Mouse (Mus musculus) CH12.LX (cell line): ENCODE data around the gene Laptm4a. TPM values are rescaled to one million over a fixed set of nuclear protein-coding genes. Genes with fewer than 3 reads are reported as not detected.

Source experiments
- DNase-seq: peaks from one replicate; pipeline ENCODE4 v3.0.0-alpha.2; 2013; ENCODE audit errors: extremely low read depth
- H3K27ac ChIP-seq: 2 replicates; pipeline ENCODE4 v1.5.1; 2012; ENCODE audit warnings: low read depth, mild to moderate bottlenecking, control low read depth, moderate library complexity; ENCODE audit not compliant: insufficient read depth
- H3K27me3 ChIP-seq: replicated peaks from 2 replicates; pipeline ENCODE3; 2012; ENCODE audit warnings: inconsistent platforms
- H3K36me3 ChIP-seq, 2 experiments: replicated peaks in 1 of 2; 2 replicates each; pipeline versions ENCODE3 to v1.6.1; 2012; ENCODE audit warnings: inconsistent platforms in 1 of 2, low read length in 1 of 2, mild to moderate bottlenecking in 1 of 2, mixed read lengths in 1 of 2, moderate library complexity in 1 of 2; ENCODE audit not compliant: control insufficient read depth in 1 of 2, insufficient read depth in 1 of 2
- H3K4me1 ChIP-seq, 2 experiments: 2 replicates each; pipeline ENCODE4 v1.6.1; 2012; ENCODE audit warnings: inconsistent platforms in 1 of 2, moderate library complexity in 1 of 2; ENCODE audit not compliant: insufficient read depth in 2 of 2, control insufficient read depth in 1 of 2
- H3K4me2 ChIP-seq: 2 replicates; pipeline ENCODE4 v1.6.1; 2012; ENCODE audit warnings: low read depth, mild to moderate bottlenecking, control low read depth; ENCODE audit not compliant: poor library complexity, insufficient read depth, severe bottlenecking
- H3K4me3 ChIP-seq, 3 experiments: fragments of 150-350 bp in 1 of 3; sonication (generic) in 1 of 3; replicated peaks in 1 of 3; 2 replicates each; pipeline versions ENCODE3 to v1.5.1; 2011 to 2012; ENCODE audit warnings: low read depth in 2 of 3, low read length in 2 of 3, mild to moderate bottlenecking in 2 of 3, moderate library complexity in 2 of 3, control low read depth in 1 of 3, improper control_type of control experiment in 1 of 3, inconsistent platforms in 1 of 3, mixed read lengths in 1 of 3; ENCODE audit not compliant: poor library complexity in 1 of 3
- H3K79me2 ChIP-seq: replicated peaks from 2 replicates; pipeline ENCODE4 v1.6.1; 2012; ENCODE audit warnings: mild to moderate bottlenecking, moderate library complexity; ENCODE audit not compliant: control insufficient read depth, poor library complexity, insufficient read depth, severe bottlenecking; ENCODE audit errors: extremely low read depth
- H3K9ac ChIP-seq: 2 replicates; pipeline ENCODE4 v1.6.1; 2012; ENCODE audit warnings: low read depth, mild to moderate bottlenecking, control low read depth, moderate library complexity; ENCODE audit not compliant: insufficient read depth
- H3K9me3 ChIP-seq: replicated peaks from 2 replicates; pipeline ENCODE3; 2012; ENCODE audit warnings: low read length, inconsistent platforms, mixed read lengths
- CHD1 ChIP-seq: IDR thresholded peaks from 2 replicates; pipeline ENCODE4 v1.6.1; 2012; ENCODE audit warnings: low read depth, low read length, improper control_type of control experiment, inconsistent platforms
- E2F4 ChIP-seq: IDR thresholded peaks from 2 replicates; pipeline ENCODE4 v1.6.1; 2011; ENCODE audit warnings: low read depth, low read length, improper control_type of control experiment; ENCODE audit not compliant: insufficient replicate concordance
- EP300 ChIP-seq: IDR thresholded peaks from 2 replicates; pipeline ENCODE4 v1.6.1; 2011; ENCODE audit warnings: low read length, improper control_type of control experiment
- ETS1 ChIP-seq: conservative IDR thresholded peaks from 2 replicates; pipeline ENCODE4 v1.6.1; 2012; ENCODE audit warnings: low read depth, mild to moderate bottlenecking, inconsistent platforms, low read length, improper control_type of control experiment, moderate library complexity
- IRF4 ChIP-seq: IDR thresholded peaks from 2 replicates; pipeline ENCODE4 v1.6.1; 2014; ENCODE audit warnings: low read depth, mild to moderate bottlenecking, inconsistent platforms, low read length, improper control_type of control experiment
- JUN ChIP-seq: IDR thresholded peaks from 2 replicates; pipeline ENCODE4 v1.6.1; 2011; ENCODE audit warnings: low read depth, mild to moderate bottlenecking, low read length, improper control_type of control experiment, moderate library complexity; ENCODE audit not compliant: insufficient read depth
- JUND ChIP-seq: conservative IDR thresholded peaks from 2 replicates; pipeline ENCODE4 v1.6.1; 2011; ENCODE audit warnings: low read depth, low read length, improper control_type of control experiment
- MAX ChIP-seq: IDR thresholded peaks from 2 replicates; pipeline ENCODE4 v1.6.1; 2011; ENCODE audit warnings: low read length, improper control_type of control experiment
- MAZ ChIP-seq: IDR thresholded peaks from 2 replicates; pipeline ENCODE4 v1.6.1; 2012; ENCODE audit warnings: low read depth, mild to moderate bottlenecking, inconsistent platforms, low read length, improper control_type of control experiment, moderate library complexity
- MYC ChIP-seq: IDR thresholded peaks from 2 replicates; pipeline ENCODE4 v1.6.1; 2011; ENCODE audit warnings: low read depth, mild to moderate bottlenecking, improper control_type of control experiment, low read length
- PAX5 ChIP-seq: IDR thresholded peaks from 2 replicates; pipeline ENCODE4 v1.6.1; 2012; ENCODE audit warnings: low read length, inconsistent platforms, mixed read lengths
- POLR2A ChIP-seq: IDR thresholded peaks from 2 replicates; pipeline ENCODE4 v1.6.1; 2011; ENCODE audit warnings: low read depth, mild to moderate bottlenecking, improper control_type of control experiment, low read length
- POLR2AphosphoS2 ChIP-seq: IDR thresholded peaks from 2 replicates; pipeline ENCODE4 v1.6.1; 2011; ENCODE audit warnings: low read depth, low read length, improper control_type of control experiment
- RAD21 ChIP-seq: IDR thresholded peaks from 2 replicates; pipeline ENCODE4 v1.6.1; 2011; ENCODE audit warnings: low read depth, mild to moderate bottlenecking, low read length, improper control_type of control experiment, moderate library complexity
- RCOR1 ChIP-seq: conservative IDR thresholded peaks from 2 replicates; pipeline ENCODE4 v1.6.1; 2012; ENCODE audit warnings: low read depth, mild to moderate bottlenecking, inconsistent platforms, low read length, improper control_type of control experiment
- SMC3 ChIP-seq: IDR thresholded peaks from 2 replicates; pipeline ENCODE4 v1.6.1; 2011; ENCODE audit warnings: low read depth, low read length, improper control_type of control experiment
- TCF12 ChIP-seq: IDR thresholded peaks from 2 replicates; pipeline ENCODE4 v1.6.1; 2014; ENCODE audit warnings: low read depth, mild to moderate bottlenecking, inconsistent platforms, low read length, improper control_type of control experiment
- USF1 ChIP-seq: IDR thresholded peaks from 2 replicates; pipeline ENCODE4 v1.6.1; 2014; ENCODE audit warnings: low read depth, mild to moderate bottlenecking, inconsistent platforms, low read length, improper control_type of control experiment
- USF2 ChIP-seq: conservative IDR thresholded peaks from 2 replicates; pipeline ENCODE4 v1.6.1; 2011; ENCODE audit warnings: low read depth, low read length, improper control_type of control experiment
- ZKSCAN1 ChIP-seq: IDR thresholded peaks from 2 replicates; pipeline ENCODE4 v1.6.1; 2012; ENCODE audit warnings: low read depth, inconsistent platforms, low read length, improper control_type of control experiment, borderline replicate concordance
- dilution Hi-C: fragments of 300-500 bp; cut with MboI; formaldehyde crosslinking; loops from 2 replicates; pipeline ENCODE4 v1.14.3; 2020; ENCODE audit warnings: low sequenced_read_pairs; ENCODE audit not compliant: extremely low pct_unique_long_range_greater_than_20kb, extremely low pct_ligation_motif_present
- in situ Hi-C: fragments of 300-500 bp; cut with MboI; formaldehyde crosslinking; loops from 3 replicates; pipeline ENCODE4 v1.14.3; 2019; ENCODE audit warnings: low sequenced_read_pairs, low pct_ligation_motif_present, low pct_unique_long_range_greater_than_20kb, mixed read lengths
- polyA plus RNA-seq: library from polyadenylated mRNA; unstranded; fragments of >175 nt; gene quantifications from 2 replicates; pipeline ENCODE4 v1.2.1, GENCODE M21; 2012; ENCODE audit warnings: low read depth; ENCODE audit not compliant: insufficient read length
- total RNA-seq, 2 experiments: library from RNA; depleted of rRNA; stranded (reverse); fragments of 300-350 nt in 1 of 2; fragments of >200 nt in 1 of 2; gene quantifications; 2 replicates each; pipeline ENCODE4 v1.2.3; 2012 to 2014

The Laptm4a gene
- total and polyA plus RNA-seq, 3 experiments, result 48.3 to 73.8 (median 64.5) TPM

DNA sequence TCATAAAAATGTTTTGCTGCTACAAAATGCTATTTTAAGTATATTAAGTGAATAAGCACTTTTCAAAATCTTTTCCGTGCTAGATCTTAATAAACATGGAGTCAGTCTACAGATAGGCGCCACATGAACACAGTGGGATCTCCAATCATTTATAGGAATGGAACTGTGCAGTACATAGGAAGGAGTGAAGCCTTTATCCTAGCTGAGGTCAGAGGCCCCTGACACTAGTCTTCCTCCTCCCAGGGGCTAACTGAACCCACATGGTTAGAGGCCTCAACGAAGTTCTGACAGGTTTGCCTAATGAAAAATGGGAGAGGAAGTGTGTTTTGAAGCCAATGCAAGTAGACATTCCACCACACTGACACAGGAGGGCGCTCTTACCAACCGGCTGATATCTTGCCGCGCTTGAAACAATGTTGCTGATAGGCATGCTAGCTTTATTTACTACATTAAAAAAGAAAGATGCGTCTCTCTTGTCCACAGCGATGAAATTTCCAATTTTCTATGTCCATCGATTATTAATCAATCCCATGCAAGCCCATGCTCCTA, 32.3 kb upstream of the Laptm4a start (continued):
- TF ChIP-seq ETS1, result no peak
- TF ChIP-seq EP300, result no peak
- TF ChIP-seq PAX5, result no peak
- no peak for TF ChIP-seq POLR2AphosphoS2

DNA sequence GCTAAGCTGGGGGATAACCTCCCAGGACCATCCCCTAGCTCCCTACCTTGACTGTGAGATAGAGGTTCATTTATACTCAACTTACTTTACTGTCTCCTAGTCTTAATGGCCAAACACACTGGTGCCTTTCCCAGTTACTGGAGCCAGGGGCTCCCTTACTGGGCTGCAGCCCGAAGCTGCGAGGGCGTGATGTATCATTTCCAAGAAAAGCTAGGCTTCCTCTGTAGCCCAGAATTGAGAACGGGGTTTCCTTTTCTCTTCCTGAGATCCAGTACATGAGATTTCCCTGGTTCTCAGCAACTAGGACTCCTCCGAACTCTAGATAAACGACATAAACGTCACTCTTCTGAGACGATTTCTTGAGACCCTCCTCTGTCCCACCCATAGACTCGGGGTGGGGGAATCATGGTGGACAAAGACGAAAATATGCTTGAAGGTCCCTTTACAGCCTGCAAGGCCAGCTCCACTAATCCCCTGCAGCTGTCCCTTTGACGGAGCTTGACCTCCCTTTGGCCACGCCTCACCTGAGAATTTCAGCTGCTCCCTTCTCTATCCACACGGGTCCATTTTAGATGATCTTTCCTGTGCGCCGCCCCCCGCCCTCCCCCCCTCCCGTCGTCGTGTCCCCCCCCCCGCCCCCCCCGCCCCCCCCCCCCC, 28.5 kb upstream of the Laptm4a start:
- no peaks in the 10 kb centered on the region for H3K9me3 ChIP-seq
- H3K4me2 ChIP-seq, result no peak overlapping the region
- DNase-seq, result no peak
- H3K4me3 ChIP-seq, result no peak overlapping the region
- no peaks in the 10 kb centered on the region for H3K36me3 ChIP-seq
- dilution Hi-C loops, result no loop called here
- H3K4me1 ChIP-seq, result 0 out of 4 replicates have a peak, but pooled peaks cover 0 to 2% of the 10 kb centered on the region in 2 experiments
- no peak overlapping the region for H3K9ac ChIP-seq
- no peak for TF ChIP-seq JUND
- no peak for TF ChIP-seq MAX
- TF ChIP-seq RAD21, result no peak
- TF ChIP-seq IRF4, result no peak
- no peak for TF ChIP-seq E2F4
- no peak for TF ChIP-seq RCOR1
- TF ChIP-seq JUN, result no peak
- no peak for TF ChIP-seq SMC3
- no peak for TF ChIP-seq POLR2AphosphoS2
- no peak for TF ChIP-seq CHD1
- no peak for TF ChIP-seq TCF12
- no peak for TF ChIP-seq MAZ
- TF ChIP-seq MYC, result no peak
- TF ChIP-seq USF1, result no peak
- no peak for TF ChIP-seq USF2
- no peak for TF ChIP-seq EP300
- TF ChIP-seq ZKSCAN1, result no peak
- TF ChIP-seq POLR2A, result no peak
- TF ChIP-seq, all 38 proteins: peak for 0
- no peaks in the 10 kb centered on the region for H3K27me3 ChIP-seq
- no peaks in the 10 kb centered on the region for H3K79me2 ChIP-seq
- no peak overlapping the region for H3K27ac ChIP-seq
- in situ Hi-C loops, result no loop called here
